Mouse (Mus musculus) large intestine, adult 2 months (tissue): ENCODE measurements around the gene Retreg3. TPM values are rescaled to one million over a fixed set of nuclear protein-coding genes. Genes with fewer than 3 reads are reported as not detected.
"Not testable (repeated sequence)": the region's sequence is repeated elsewhere in the genome, so short reads cannot be mapped to it uniquely, and the experiment has no call there.

Source experiments
- DNase-seq: peaks from one replicate; pipeline ENCODE4 v3.0.0-alpha.2; 2012; ENCODE audit warnings: low read depth, low spot score
- WGBS: fragments of 180-500 bp; shearing (Covaris S2); methylation state at CpG from one replicate; pipeline ENCODE4 v1.1.7; 2018; 5-methylcytosine and 5-hydroxymethylcytosine counted together
- polyA plus RNA-seq: library from polyadenylated mRNA; depleted of rRNA; stranded (reverse); fragments of >200 nt; gene quantifications from 2 replicates; pipeline ENCODE4 v1.2.3, GENCODE M21; 2012

Retreg3 gene
- polyA plus RNA-seq, 1 experiment, result 53.7 TPM

DNA sequence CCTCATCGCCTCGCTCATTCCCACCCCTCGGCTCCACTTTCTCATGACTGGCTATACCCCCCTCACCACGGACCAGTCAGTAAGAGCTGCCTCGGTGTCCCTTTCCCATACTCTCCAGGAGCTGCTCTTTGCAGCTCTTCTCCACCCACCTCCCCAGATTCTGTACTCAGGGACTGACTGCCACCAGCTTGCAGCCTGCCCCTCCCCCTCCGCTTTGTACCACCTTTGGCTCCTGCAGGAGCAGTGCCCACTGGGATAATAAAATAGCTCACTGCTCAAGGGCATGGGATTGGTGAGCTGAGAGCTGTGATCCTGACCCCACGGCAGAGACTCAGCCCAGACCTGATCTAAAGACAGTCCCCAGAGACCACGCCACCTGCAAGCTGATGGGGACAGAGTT lies 4.8 kb upstream of the Retreg3 start:
- WGBS, result 95% methylated on average over 8 of the region's 8 CpGs

DNA sequence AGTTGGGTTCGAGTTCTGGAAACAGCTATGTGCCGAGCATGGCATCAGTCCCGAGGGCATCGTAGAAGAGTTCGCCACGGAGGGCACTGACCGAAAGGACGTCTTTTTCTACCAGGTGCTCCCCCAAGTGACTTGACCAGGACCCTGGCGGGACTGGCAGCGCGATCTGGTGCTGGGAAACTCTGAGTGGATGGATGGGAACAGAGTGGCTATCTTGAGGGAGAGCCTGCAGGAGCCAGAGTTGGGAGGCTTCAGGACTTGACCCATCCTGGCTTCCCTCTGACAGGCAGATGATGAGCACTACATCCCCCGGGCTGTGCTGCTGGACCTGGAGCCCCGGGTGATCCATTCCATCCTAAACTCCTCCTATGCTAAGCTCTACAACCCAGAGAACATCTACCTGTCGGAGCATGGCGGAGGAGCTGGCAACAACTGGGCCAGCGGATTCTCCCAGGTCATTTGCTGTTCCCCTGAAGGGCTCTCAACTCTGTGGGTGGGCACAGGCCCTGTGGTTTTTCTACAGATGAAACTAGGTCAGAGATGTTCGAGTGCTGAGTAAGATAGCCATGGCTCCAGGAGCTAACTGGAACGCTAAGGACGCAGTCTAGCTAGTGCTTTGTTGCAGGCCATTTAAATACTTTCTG lies 974 bp upstream of the Retreg3 start:
- no peak for DNase-seq
- 15% methylated on average over 19 of the region's 19 CpGs for WGBS

More for the DNA sequence above, 4.8 kb upstream of the Retreg3 start:
- not testable (repeated sequence) for DNase-seq

- no peak for DNase-seq
- WGBS, result under 1% methylated on average over 39 of the region's 39 CpGs
These were observed 447 bp downstream of the Retreg3 start for GRCm38 (mm10) chr11:101119131-101119760.

DNA sequence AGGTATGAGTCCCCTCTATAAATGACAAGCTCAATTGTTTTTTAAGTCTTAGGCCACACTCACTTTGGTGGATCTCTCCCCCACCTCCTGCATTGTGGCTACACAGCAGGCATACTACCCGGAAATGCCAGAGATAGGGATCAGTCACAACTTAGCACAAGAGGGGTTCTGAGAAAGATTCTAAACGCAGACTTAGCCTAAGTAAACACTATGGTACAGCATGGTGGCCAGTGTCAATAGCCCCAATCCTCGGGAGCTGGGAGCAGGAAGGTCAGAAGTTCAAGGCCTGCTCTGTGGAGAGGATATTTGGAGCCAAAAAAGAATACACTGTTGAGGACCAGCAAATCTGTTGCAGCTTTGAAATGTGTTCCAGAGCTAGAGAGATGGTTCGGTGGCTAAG lies 1.6 kb downstream of the Retreg3 start:
- 16% methylated on average over 4 of the region's 4 CpGs for WGBS
- DNase-seq, result no peak

DNA sequence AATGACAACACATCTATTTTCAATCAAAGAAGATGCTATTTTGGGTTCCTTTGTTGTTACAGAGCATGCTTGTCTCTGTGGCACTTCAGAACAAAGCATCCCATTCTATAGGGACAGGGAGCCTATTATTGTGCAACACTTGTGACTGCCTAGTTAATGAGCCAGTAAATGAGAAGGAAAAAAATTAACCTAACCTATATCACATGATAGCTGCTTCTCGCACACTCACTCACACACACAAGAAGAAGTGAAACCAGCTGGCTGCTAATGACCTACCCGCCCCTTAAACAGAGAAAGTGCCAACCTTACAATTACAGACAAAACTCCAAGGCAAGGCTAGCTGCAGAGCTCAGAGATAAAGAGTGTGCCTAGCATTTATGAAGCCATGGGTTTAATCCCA lies 4.1 kb downstream of the Retreg3 start:
- DNase-seq, result no peak
- 30% methylated on average over 2 of the region's 2 CpGs for WGBS

DNA sequence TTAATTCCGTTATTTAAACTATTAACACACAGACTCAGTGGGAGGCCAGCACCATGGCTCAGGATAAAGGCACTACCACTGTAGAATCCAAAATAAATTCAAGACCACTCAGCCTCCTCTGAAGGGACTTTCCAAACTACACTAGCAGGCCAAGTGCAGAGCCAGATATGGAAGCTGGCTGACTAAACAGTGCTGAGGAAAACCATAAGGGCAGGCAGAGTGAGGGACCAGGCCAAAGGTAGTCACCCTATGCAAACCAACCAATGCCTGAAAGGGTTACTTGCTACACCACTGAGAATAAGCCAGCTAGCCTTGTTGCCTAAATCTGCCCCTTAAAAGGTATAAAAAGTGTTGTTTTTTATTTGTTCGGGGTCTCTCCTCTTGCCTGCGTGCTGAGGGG lies 7.5 kb downstream of the Retreg3 start:
- DNase-seq, result no peak
- WGBS, result 94% methylated on average over 3 of the region's 3 CpGs

DNA sequence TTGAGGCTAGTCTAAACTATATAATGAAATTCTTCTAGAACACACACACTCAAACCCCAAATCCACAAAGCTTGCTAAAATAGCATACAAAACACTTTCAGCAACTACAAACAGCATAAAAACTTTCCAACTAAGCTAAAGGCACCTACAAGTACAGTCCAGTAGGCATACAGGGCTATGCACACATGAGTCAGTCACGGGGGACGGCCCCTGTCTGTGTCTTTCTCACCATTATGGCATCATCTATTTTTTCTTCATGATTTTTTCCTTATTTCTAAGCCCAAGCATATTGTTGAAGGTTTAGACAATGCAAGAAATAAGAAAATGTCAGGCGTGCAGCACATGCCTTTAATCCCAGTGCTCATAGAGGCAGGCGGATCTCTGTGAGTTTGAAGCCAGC lies 8.5 kb downstream of the Retreg3 start:
- 63% methylated on average over 4 of the region's 4 CpGs for WGBS

GRCm38 (mm10) chr11:101110708-101111107 lies 9.0 kb downstream of the Retreg3 start:
- DNase-seq, result no peak
- 22% methylated on average over 5 of the region's 5 CpGs for WGBS

More for the DNA sequence above, 8.5 kb downstream of the Retreg3 start:
- DNase-seq, result no peak

- WGBS, result 72% methylated on average over 4 of the region's 4 CpGs
These were observed 10.3 kb downstream of the Retreg3 start for GRCm38 (mm10) chr11:101109351-101109750.

GRCm38 (mm10) chr11:101103011-101103410 lies 16.7 kb downstream of the Retreg3 start:
- WGBS, result 92% methylated on average over 5 of the region's 5 CpGs
- no peak for DNase-seq

More at GRCm38 (mm10) chr11:101109351-101109750, 10.3 kb downstream of the Retreg3 start:
- no peak for DNase-seq

- no peak for DNase-seq
- WGBS, result 91% methylated on average over 8 of the region's 8 CpGs
These were observed 21.5 kb downstream of the Retreg3 start for GRCm38 (mm10) chr11:101098231-101098630.

DNA sequence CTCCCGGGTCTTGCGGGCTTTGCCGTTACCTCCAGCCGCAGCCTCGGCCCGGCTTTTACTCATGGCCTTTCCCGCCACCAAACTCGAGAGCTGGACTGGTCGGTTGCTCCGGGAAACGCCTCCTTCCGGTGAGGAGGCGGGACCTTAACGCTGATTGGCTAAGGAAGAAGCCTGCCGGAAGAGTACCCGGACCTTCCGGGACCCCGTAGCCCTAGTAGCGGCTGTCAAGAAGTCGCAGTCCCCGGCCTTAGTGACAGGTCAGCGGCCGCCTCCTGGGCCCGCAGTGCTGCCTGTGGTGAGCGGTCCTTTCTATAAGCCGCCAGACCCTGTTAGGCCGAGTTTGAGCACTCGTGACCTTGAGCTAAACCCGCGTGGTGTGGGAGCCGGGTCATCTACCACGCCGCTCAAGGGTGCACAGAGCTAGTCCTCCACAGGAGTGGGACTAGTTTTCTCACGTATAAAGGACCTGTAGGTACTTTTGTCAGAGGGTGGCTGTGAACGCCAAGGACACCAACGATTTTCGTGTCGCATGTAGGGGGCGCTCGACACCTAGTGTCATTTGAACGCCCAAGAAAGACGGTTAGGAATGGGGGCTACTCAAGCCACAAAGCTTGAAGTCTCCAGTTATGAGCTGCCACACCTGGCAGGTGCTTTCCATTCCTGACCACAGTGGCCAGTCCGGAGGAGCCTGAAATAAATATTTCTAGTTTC lies 24.2 kb downstream of the Retreg3 start, which contains the start of gene Psmc3ip:
Gene Psmc3ip (minus strand): TSS at position 123 of the 711 bp plus-strand sequence.
- no peak for DNase-seq
- WGBS, result under 1% methylated on average over 43 of the region's 43 CpGs

GRCm38 (mm10) chr11:101094930-101095313 lies 24.8 kb downstream of the Retreg3 start:
- WGBS, result 2% methylated on average over 18 of the region's 18 CpGs
- DNase-seq, result no peak

- DNase-seq, result no peak
- WGBS, result 78% methylated on average over 1 of the region's 1 CpGs
These were observed 29.8 kb downstream of the Retreg3 start for GRCm38 (mm10) chr11:101089931-101090330.

DNA sequence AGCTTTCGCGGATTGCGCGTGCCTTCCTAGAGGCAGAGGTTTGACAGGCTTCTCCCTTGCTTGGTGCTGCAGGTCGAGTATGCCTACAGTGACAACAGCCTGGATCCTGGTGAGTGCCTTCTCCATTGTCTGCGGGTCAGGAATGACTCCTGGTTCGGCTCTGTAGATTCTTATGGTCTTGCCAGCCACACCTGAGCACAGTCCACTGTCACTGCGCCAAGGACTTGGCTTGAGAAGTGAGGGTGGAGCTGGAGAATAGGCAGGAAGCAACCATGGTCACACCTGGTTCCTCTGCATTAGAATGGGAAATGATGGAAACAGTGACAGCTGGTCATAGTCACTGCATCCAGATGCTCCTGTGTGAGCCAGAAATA lies 32.0 kb downstream of the Retreg3 start:
- DNase-seq, result peak; percentile 91
- 4% methylated on average over 8 of the region's 8 CpGs for WGBS

DNA sequence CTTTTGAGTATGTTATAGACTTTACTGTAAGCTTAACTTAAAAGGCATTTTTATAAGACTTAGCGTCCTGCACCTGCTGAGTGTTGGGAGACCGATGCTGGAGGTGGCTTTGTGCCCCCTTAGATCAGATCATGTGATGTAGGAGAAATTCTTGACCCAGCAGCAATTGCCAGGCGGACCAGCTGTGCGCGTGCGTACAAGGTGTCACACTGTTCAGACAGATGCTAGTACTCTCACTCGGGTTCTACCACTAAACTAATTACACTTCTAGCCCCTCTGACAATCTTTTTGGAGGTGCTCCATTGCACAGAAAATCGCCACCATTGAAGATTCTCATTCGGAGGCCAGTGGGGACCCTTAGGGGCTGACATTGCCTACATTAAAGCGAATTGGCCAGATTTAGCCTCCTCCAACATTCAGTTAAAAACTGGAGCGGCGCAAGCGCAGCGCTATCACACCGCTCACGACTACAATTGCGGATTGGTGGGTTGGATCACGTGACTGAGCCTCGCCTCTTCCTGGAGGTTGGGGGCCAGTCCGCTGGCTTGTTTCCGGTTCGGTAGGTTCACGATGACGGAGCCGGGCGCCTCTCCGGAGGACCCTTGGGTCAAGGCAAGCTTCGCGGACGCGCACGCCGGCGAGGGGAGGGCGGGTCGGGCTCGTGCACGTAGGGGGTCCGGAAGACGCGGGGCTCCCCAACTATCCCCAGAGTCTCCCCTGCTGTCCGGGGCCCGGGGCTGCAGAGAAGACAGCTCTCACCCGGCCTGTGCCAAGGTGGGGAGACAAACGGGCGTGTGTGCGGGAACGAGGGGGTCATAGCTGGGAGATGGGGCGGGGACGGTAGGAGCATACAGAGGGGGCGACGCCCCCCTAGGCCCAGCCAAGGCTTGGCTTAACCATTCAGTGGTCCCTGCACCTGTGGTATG lies 32.7 kb downstream of the Retreg3 start, which contains the start of gene Mlx:
Gene Mlx (plus strand): TSS at position 522 of the 926 bp plus-strand sequence.
- DNase-seq, result peak; percentile 92
- WGBS, result under 1% methylated on average over 52 of the region's 52 CpGs

DNA sequence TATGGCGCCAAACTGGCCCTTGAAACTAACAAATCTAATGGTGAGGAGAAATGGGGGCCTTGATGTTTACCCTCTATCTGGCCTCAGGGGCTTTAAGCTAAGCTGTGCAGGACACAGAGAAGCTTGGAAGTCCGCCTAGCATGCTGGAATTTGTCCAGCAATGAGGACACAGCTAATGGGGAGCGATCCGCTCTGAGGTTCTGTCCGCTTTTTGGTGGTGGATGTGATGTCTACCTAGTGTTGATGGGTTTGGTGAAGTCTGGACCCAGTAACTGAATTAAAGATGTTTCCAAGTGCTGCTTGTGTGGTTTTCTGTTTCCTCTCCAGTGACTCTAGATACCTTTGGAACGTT lies 33.4 kb downstream of the Retreg3 start:
- DNase-seq, result no peak
- 64% methylated on average over 6 of the region's 6 CpGs for WGBS

DNA sequence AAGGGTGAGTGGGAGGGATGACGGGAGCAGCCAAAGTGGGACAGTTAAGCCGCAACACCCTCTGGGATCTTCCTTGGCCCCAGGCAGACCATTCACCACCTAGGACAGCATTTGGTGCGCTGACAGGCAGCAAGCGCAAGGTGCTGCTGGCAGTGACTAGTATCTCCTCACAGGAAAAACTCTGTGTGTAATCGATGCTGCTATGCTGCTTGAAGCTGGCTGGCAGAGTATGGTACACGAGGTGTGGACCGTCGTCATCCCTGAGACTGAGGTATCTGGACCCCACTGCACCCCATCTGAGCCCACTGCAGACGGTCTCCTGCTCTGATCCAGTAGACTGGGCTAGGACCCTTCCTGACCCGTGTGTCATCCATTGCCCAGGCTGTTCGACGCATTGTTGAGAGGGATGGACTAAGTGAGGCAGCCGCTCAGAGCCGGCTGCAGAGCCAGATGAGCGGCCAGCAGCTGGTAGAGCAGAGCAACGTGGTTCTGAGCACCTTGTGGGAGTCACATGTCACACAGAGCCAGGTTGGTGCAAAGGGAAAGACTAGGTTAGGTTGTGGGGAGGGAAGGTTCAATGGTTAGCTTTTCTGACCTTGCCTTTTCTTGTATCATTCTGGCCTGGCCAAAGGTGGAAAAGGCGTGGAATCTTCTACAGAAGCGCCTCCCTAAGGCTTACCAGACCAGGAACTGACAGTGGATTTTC lies 33.9 kb downstream of the Retreg3 start:
- 90% methylated on average over 18 of the region's 18 CpGs for WGBS
- DNase-seq, result no peak

GRCm38 (mm10) chr11:101084811-101085210 lies 34.9 kb downstream of the Retreg3 start:
- no peak for DNase-seq
- WGBS, result 96% methylated on average over 12 of the region's 12 CpGs
